Mouse (Mus musculus) spleen, adult 2 months (tissue): ENCODE measurements at regions not wholly inside any gene's neighbourhood (a gene's known extent, or its start where the extent isn't known, plus 50 kb on each side); places are given as distances from the start of the nearest gene placed in this dataset.

Source experiments
- DNase-seq, 2 experiments: peaks; one replicate each; pipeline versions ENCODE4 v3.0.0 to v3.0.0-alpha.2; 2012 to 2021; ENCODE audit warnings: low spot score in 2 of 2, low read depth in 1 of 2
- H3K27ac ChIP-seq: fragments of 200-500 bp; 2 replicates; pipeline ENCODE4 v1.5.1; 2012; ENCODE audit warnings: low read length, inconsistent platforms; ENCODE audit not compliant: insufficient read depth
- H3K27me3 ChIP-seq: fragments of 200-500 bp; 2 replicates; pipeline ENCODE4 v1.6.1; 2012; ENCODE audit warnings: mild to moderate bottlenecking, moderate library complexity, low read length, inconsistent platforms; ENCODE audit not compliant: control insufficient read depth, insufficient read depth
- H3K36me3 ChIP-seq: fragments of 200-500 bp; 2 replicates; pipeline ENCODE4 v1.6.1; 2012; ENCODE audit warnings: mild to moderate bottlenecking, low read length, inconsistent platforms; ENCODE audit not compliant: control insufficient read depth, insufficient read depth
- H3K4me1 ChIP-seq: fragments of 200-500 bp; 2 replicates; pipeline ENCODE4 v1.6.1; 2011; ENCODE audit warnings: inconsistent platforms; ENCODE audit not compliant: control insufficient read depth, insufficient read depth, insufficient read length
- H3K4me3 ChIP-seq: fragments of 200-500 bp; 2 replicates; pipeline ENCODE4 v1.5.1; 2011; ENCODE audit warnings: mild to moderate bottlenecking, inconsistent platforms; ENCODE audit not compliant: insufficient read depth, insufficient read length; ENCODE audit errors: extremely low read depth
- CTCF ChIP-seq: fragments of 200-500 bp; IDR thresholded peaks from 2 replicates; pipeline ENCODE4 v1.5.1; 2011; ENCODE audit warnings: mild to moderate bottlenecking, inconsistent platforms; ENCODE audit not compliant: insufficient read depth, insufficient read length, insufficient replicate concordance; ENCODE audit errors: extremely low read depth
- POLR2A ChIP-seq: fragments of 200-500 bp; IDR thresholded peaks from 2 replicates; pipeline ENCODE4 v1.6.1; 2011; ENCODE audit warnings: low read depth, low read length, inconsistent platforms
- WGBS: fragments of 180-500 bp; shearing (Covaris S2); methylation state at CpG from one replicate; pipeline ENCODE4 v1.1.7; 2018; 5-methylcytosine and 5-hydroxymethylcytosine counted together

- Histone ChIP-seq H3K4me1 (no peaks in the 10 kb centered on the region), H3K27me3 (no peaks in the 10 kb centered on the region), H3K4me3 (no peak overlapping the region), H3K36me3 (no peaks in the 10 kb centered on the region), H3K27ac (no peak overlapping the region)
- TF ChIP-seq POLR2A (no peak), CTCF (no peak)
- WGBS = 71% methylated on average over 6 of the region's 6 CpGs
- no peak for DNase-seq
Observed at GRCm38 (mm10) chr11:104038271-104038800, 71.8 kb downstream of the Arf2 start.

- 82% methylated on average over 4 of the region's 4 CpGs for WGBS
- H3K4me1 ChIP-seq = no peaks in the 10 kb centered on the region
- no peaks in the 10 kb centered on the region for H3K36me3 ChIP-seq
- no peak for TF ChIP-seq POLR2A
- no peak for TF ChIP-seq CTCF
- H3K27ac ChIP-seq = no peak overlapping the region
- no peaks in the 10 kb centered on the region for H3K27me3 ChIP-seq
- no peak for DNase-seq
- no peak overlapping the region for H3K4me3 ChIP-seq
Observed at GRCm38 (mm10) chr11:104045216-104045615, 78.7 kb downstream of the Arf2 start.

- 87% methylated on average over 3 of the region's 3 CpGs for WGBS
- Histone ChIP-seq H3K4me1 (no peaks in the 10 kb centered on the region), H3K27ac (no peak overlapping the region), H3K36me3 (no peaks in the 10 kb centered on the region), H3K4me3 (no peak overlapping the region), H3K27me3 (no peaks in the 10 kb centered on the region)
- no peak for DNase-seq
- no peak for TF ChIP-seq POLR2A
- TF ChIP-seq CTCF = no peak
Observed at GRCm38 (mm10) chr11:104051986-104052385, 80.7 kb upstream of the Crhr1 start.

- Histone ChIP-seq H3K4me3 (no peak overlapping the region), H3K27me3 (no peaks in the 10 kb centered on the region), H3K36me3 (no peaks in the 10 kb centered on the region), H3K27ac (no peak overlapping the region), H3K4me1 (no peaks in the 10 kb centered on the region)
- TF ChIP-seq POLR2A (no peak), CTCF (no peak)
- DNase-seq = no peak
- 23% methylated on average over 7 of the region's 7 CpGs for WGBS
Observed at GRCm38 (mm10) chr11:104053242-104053641, 79.4 kb upstream of the Crhr1 start.

- Histone ChIP-seq H3K27me3 (no peaks in the 10 kb centered on the region), H3K36me3 (no peaks in the 10 kb centered on the region), H3K4me3 (no peak overlapping the region), H3K4me1 (peaks cover 5% of the 10 kb centered on the region), H3K27ac (no peak overlapping the region)
- no peak for DNase-seq
- 74% methylated on average over 6 of the region's 6 CpGs for WGBS
- TF ChIP-seq POLR2A = no peak
- TF ChIP-seq CTCF = no peak
Observed at GRCm38 (mm10) chr11:104055941-104056340, 76.7 kb upstream of the Crhr1 start.

GRCm38 (mm10) chr11:104057046-104057445 is 75.6 kb upstream of the Crhr1 start:
- WGBS = 43% methylated on average over 4 of the region's 4 CpGs
- no peak overlapping the region for H3K4me3 ChIP-seq
- H3K27me3 ChIP-seq = no peaks in the 10 kb centered on the region
- no peak for TF ChIP-seq CTCF
- TF ChIP-seq POLR2A = no peak
- no peak overlapping the region for H3K27ac ChIP-seq
- no peaks in the 10 kb centered on the region for H3K36me3 ChIP-seq
- peaks cover 11% of the 10 kb centered on the region for H3K4me1 ChIP-seq
- DNase-seq = no peak

GRCm38 (mm10) chr11:104058600-104058999 is 74.1 kb upstream of the Crhr1 start:
- Histone ChIP-seq H3K4me3 (no peak overlapping the region), H3K36me3 (no peaks in the 10 kb centered on the region), H3K27ac (no peak overlapping the region), H3K4me1 (peaks cover 11% of the 10 kb centered on the region), H3K27me3 (no peaks in the 10 kb centered on the region)
- no peak for TF ChIP-seq POLR2A
- no peak for TF ChIP-seq CTCF
- 79% methylated on average over 6 of the region's 6 CpGs for WGBS
- DNase-seq = no peak

GRCm38 (mm10) chr11:104059085-104059484 is 73.6 kb upstream of the Crhr1 start:
- Histone ChIP-seq H3K4me3 (no peak overlapping the region), H3K36me3 (no peaks in the 10 kb centered on the region), H3K4me1 (peaks cover 11% of the 10 kb centered on the region), H3K27me3 (no peaks in the 10 kb centered on the region), H3K27ac (no peak overlapping the region)
- no peak for DNase-seq
- 57% methylated on average over 6 of the region's 6 CpGs for WGBS
- TF ChIP-seq POLR2A (no peak), CTCF (no peak)
